Mouse (Mus musculus): Measurements from ENCODE around the gene Fosl1. TPM values are rescaled to one million over a fixed set of nuclear protein-coding genes. Genes with fewer than 3 reads are reported as not detected.

The Fosl1 gene
- 0.04 and 0.43 TPM in 2 replicates for polyA plus RNA-seq (2012; rRNA removed)

DNA sequence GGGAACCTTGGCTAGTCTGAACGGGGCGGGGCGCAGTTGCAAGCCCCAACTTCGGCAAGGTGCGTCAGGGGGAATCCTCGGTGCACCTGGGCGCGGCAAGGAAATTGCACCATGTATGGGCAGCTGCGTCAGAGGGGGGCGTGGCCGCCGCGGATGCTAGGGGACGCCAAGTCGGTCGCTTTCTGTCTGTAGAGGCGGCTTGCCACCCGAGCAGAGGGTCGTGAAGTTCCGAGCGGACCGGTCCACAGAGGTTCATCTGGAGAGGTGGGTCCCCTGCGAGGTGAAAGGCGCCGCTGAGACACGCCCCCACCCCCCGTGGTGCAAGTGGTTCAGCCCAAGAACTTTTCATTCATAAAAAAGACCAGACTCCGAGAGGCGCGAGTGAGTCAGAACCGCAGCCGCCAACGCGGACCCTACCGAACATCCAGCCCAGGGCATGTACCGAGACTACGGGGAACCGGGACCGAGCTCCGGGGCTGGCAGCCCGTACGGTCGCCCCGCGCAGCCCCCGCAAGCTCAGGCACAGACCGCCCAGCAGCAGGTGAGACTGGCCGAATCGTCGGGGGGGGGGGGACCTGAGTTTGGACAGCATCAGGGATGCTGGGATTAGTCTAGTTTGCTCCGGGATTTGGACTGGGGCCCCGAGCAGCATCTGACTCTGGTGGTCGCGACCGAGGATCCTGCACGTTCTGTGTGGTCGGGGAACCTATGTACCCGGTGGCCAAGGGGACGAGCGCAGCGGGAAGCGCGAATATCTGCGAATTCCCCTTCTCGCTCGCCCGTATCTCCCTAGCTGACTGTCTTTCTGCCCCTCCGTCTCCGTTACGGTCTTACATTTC lies at the start of gene Fosl1:
TSS of gene Fosl1 (plus strand) at position 33 of the 839 bp plus-strand sequence.

DNA sequence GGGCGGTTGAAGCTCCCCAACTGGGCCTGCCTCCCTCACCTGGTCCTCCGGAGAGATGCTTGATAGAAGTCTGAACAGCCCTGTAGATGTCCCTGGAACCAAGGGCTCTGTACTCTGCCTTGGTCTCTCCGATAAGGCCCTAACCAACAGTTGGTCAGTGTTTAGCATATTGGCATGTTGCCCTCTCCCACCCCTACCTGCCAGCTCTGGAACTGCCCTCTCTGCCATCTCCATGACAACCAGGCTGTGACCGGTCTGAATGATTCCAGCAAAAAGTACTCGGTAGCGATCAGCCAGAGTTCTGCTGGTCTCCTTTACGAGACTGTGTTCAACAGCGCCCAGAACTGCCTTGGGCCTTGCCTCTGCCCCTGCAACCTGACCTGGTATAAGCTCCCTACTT lies 45.1 kb upstream of the Fosl1 start, which contains the start of gene Tsga10ip:
TSS of gene Tsga10ip (minus strand) at position 234 of the 400 bp plus-strand sequence.

DNA sequence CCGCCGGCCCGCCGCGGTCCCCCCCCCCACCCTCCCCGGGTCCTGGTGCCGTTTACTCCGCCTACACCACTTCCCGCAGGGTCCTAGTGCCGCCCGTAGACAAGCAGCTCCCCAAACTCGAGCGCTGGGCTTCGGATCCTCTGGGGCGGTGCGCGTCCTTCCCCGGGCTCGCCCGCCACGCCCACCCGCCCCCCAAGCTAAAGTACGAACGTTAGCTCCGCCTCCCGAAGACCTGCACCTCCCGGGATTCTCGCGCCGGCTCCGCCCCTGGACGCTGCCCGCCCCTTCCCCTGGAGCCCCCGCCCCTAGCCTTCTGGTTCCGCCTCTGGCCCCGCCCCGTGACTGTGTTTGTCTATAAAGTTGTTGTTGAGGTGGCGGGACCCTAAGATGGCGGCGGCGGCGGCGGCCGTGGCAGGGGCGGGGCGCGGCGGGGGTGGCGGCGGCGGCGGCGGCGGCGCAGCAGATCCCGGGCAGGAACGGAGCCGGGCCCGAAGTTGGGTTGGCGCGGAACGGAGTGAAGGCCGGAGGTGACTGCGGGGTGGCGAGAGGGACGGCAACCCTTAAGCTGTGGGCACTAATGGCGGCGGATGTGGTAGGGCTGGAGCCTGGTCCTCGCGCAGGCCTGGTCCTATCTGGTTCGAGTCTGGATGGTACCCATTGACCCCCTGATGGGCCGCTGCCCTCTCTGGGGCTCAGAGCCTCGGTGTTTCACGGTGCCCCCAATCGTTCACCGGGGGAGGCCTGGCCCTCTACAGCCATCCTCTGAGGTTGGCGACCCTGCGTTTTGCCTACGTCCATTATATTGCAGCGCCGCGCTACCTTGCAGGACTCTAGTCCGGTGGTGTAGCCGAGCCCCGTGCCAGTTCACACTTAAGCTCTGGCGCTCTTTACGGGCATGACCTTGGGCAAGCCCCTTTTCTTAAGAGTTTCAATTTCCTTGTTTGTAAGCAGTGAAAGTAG lies 22.3 kb upstream of the Fosl1 start, which contains the start of the genes Drap1 and AI837181:
TSS of gene Drap1 (minus strand) at position 198 of the 960 bp plus-strand sequence.
TSS of gene AI837181 (plus strand) at position 363 of the 960 bp plus-strand sequence.

DNA sequence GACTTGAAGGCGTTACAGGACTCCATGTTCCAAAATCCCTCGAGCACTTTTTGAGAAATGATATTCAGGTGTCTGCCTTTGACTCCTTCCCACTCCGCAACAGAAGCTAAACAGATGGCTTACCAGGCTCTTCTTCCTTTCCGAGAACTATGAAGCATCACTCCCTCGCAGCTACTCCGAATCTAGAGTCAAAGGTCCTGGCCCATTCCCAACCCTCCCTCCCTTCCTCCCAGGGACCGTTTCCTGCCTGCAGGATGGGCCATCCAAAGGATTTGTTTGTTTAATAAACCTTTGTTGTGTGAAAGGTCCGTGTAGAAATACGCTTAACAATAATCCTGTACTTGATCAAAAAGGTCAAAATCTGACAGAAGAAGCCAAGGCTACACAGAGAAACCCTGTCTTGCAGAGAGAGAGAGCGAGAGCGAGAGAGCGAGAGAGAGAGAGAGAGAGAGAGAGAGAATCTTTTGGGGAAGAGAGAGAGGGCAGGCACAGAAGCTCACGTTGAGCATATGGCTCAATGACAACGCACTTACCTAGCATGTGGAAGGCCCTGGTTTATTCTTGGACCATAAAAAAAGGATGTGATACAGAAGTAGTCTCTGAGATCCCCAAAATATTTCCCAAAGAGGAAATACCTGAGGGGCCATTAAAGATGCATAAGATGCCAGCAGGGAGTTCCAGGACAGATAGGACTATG lies 10.5 kb downstream of the Fosl1 start, which contains the start of gene Ccdc85b:
TSS of gene Ccdc85b (minus strand) at position 149 of the 697 bp plus-strand sequence.

DNA sequence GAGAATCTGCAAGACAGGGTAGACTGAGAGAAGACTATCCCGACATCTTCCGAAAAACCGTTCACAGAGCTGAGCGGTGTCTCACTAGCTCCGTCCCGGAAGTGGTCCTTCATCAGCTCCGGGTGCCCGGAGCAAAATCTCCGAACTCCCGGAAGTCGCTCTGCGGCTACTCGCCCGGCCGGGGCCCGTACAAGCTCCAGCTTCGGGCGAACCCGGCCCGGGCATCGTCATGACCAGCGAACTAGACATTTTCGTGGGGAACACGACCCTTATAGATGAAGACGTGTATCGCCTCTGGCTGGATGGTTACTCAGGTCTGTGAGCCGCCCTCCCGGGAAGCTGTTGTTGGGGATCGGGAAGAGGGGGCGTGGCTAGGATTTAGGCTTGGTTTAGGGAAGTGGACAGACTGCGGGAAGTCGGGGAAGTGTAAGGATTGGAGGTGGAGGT lies 13.1 kb downstream of the Fosl1 start, which contains the start of gene Fibp:
TSS of gene Fibp (plus strand) at position 151 of the 447 bp plus-strand sequence.

DNA sequence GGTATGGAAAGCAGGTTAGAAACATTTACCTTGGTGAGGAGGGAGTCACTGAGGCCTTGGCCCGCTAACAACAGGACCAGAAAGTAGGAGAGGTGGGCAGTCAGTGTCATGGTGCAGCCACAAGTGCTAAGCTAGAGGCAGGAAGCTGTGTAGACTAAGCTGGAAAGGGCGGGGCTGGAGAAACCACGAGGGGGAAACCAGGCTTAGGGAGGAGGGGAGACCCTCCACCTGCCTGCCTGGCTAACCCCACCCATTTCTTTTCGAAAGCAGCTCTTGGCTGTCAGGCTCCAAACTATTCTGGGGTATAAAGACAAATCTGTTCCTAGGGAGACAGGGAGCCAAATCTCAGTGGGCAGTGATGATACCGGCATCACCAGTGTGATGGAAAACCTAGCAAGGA lies 21.0 kb downstream of the Fosl1 start, which contains the start of gene Ctsw:
TSS of gene Ctsw (minus strand) at position 134 of the 400 bp plus-strand sequence.

DNA sequence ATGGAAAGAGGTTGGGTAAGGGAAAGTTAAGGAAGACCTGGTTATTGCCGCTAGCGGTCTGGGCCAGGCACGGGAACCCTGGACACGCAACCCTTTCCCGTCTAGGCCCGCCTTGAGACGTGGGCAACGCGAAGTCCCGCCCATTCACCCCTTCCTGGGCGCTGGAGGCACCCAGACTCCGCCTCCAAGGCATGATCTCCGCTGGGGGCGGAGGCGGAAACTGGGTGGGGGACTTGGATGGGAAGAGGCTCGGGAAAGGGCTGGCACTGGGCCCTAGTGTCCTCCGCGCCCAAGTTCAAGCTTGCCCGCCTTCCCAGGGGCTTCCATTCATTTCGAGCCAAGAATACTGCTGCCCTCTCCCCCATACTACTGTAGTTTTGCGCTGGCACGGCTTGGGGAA lies 26.4 kb downstream of the Fosl1 start, which contains the start of gene Efemp2:
TSS of gene Efemp2 (plus strand) at position 235 of the 400 bp plus-strand sequence.

DNA sequence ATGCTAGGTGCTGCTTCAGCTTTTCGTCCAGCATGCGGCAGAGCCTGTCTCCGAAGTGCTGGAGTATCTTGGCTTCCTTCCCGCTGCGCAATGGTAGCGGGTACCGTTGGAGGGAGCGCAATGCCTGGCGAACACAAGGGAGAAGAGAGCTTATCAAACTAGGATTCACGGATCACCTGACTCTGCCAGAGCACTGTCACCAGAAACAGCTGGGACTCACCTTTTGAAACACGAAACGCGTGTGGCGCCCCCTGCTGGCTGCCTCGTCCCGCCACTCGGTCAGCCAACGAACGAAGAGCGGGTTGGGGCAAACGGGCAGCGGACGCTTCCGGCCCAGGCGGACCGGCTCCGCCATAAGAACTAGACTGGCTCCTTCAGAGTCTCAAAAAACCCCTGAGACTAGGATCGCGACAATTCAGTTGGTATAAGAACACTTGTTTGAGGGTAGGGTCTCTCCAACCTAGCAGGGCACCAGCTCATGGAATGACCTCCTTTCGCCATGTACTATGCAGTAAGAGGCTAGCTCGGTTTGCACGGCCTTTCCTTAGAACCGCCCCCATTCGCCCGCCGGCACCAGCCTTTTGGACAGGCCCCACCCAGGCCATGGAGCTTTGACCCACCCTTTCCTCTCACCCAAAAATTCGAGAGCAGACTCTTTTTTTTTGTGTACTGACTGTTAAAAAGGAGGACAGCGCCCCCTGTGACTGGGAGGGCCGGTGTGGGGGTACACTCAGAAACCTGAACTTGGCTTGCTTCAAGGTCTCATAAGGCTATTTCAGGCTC lies 40.6 kb downstream of the Fosl1 start, which contains the start of gene Mus81:
TSS of gene Mus81 (minus strand) at position 635 of the 783 bp plus-strand sequence.

DNA sequence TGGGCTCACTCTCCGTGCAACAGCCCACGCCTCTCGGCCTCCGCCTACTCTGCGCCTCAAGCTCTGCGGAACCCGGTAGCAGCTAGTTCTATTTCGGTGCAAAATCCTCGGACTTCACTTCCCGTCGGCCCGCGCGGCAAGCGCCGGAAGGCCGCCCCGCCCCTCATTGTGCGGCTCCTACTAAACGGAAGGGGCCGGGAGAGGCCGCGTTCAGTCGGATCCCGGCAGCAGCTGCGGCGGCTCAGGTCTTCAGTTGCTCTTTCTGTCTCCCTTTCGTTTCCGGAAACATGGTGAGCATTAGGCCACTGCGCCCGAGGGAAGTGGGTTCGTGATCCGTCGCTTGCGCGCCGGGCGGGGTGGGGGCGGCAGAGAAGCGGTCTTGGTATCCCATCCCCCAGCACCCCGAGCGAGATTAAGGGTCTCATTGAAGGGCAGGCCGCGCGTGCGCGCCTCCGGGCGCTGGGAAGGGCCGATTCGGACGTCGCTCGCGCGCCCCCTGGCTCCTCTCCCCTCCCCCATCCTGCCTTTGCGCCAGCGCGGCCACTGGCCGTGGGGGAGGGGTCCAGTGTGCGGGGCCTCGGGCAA lies 43.1 kb downstream of the Fosl1 start, which contains the start of gene Cfl1:
TSS of gene Cfl1 (plus strand) at position 143 of the 585 bp plus-strand sequence.

DNA sequence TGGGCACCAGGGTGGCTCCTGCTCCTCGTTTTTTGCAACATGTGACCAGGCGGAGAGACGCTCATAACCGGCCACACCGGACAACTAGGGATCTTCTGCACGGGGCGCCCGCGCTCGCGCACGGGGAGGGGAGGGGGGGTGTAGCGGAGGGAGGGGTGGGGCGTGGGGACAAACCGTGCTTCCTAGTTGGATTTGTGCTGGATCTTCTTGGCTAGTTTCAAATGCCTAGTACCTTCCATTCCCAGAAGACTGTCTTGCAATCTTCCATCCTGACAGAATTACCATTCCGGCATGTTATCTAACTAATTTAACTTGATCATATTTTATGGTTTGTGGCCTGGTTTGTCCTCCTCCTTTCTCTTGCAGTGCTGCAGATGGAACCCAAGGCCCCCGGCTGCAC lies 56.3 kb downstream of the Fosl1 start, which contains the start of gene 1700020D05Rik:
TSS of gene 1700020D05Rik (minus strand) at position 101 of the 400 bp plus-strand sequence.

Other genes starting within 250 kb of the Fosl1 start
- gene Pacs1, start 174.4 kb upstream of the Fosl1 start, polyA plus RNA-seq (2012; rRNA removed) = 50.6 and 57.1 TPM in 2 replicates
- gene Sf3b2, start 152.1 kb upstream of the Fosl1 start, polyA plus RNA-seq (2012; rRNA removed) = 142 and 151 TPM in 2 replicates
- gene Gal3st3, start 149.2 kb upstream of the Fosl1 start, polyA plus RNA-seq (2012; rRNA removed) = 38.8 and 47.3 TPM in 2 replicates
- not detected in 2 replicates for gene Catsper1, start 111.8 kb upstream of the Fosl1 start, polyA plus RNA-seq (2012; rRNA removed)
- gene Cst6, start 98.0 kb upstream of the Fosl1 start, polyA plus RNA-seq (2012; rRNA removed) = 4.0 and 5.6 TPM in 2 replicates
- 28.7 and 30.5 TPM in 2 replicates for gene Eif1ad, start 80.8 kb upstream of the Fosl1 start, polyA plus RNA-seq (2012; rRNA removed)
- gene Banf1, start 80.4 kb upstream of the Fosl1 start, polyA plus RNA-seq (2012; rRNA removed) = 233 and 237 TPM in 2 replicates
- 49.1 and 51.8 TPM in 2 replicates for gene Sart1, start 58.8 kb upstream of the Fosl1 start, polyA plus RNA-seq (2012; rRNA removed)
- not detected in 2 replicates for gene Tsga10ip, start 45.0 kb upstream of the Fosl1 start, polyA plus RNA-seq (2012; rRNA removed)
- gene Drap1, start 22.6 kb upstream of the Fosl1 start, polyA plus RNA-seq (2012; rRNA removed) = 280 and 282 TPM in 2 replicates
- 73.3 and 80.7 TPM in 2 replicates for gene AI837181, start 22.4 kb upstream of the Fosl1 start, polyA plus RNA-seq (2012; rRNA removed)
- 13.9 and 14.0 TPM in 2 replicates for gene Ccdc85b, start 10.3 kb downstream of the Fosl1 start, polyA plus RNA-seq (2012; rRNA removed)
- 180 and 186 TPM in 2 replicates for gene Fibp, start 13.1 kb downstream of the Fosl1 start, polyA plus RNA-seq (2012; rRNA removed)
- 1.4 and 2.1 TPM in 2 replicates for gene Ctsw, start 21.0 kb downstream of the Fosl1 start, polyA plus RNA-seq (2012; rRNA removed)
- 44.4 and 44.9 TPM in 2 replicates for gene Efemp2, start 26.4 kb downstream of the Fosl1 start, polyA plus RNA-seq (2012; rRNA removed)
- 58.1 and 60.9 TPM in 2 replicates for gene Mus81, start 40.9 kb downstream of the Fosl1 start, polyA plus RNA-seq (2012; rRNA removed)
- 1,742 and 1,884 TPM in 2 replicates for gene Cfl1, start 42.9 kb downstream of the Fosl1 start, polyA plus RNA-seq (2012; rRNA removed)
- 3.7 and 4.2 TPM in 2 replicates for gene 1700020D05Rik, start 56.2 kb downstream of the Fosl1 start, polyA plus RNA-seq (2012; rRNA removed)
- 123 and 125 TPM in 2 replicates for gene Snx32, start 63.0 kb downstream of the Fosl1 start, polyA plus RNA-seq (2012; rRNA removed)
- 0.08 and 0.28 TPM in 2 replicates for gene Ovol1, start 113.1 kb downstream of the Fosl1 start, polyA plus RNA-seq (2012; rRNA removed)
- gene Ap5b1, start 120.5 kb downstream of the Fosl1 start, polyA plus RNA-seq (2012; rRNA removed) = 2.4 and 3.0 TPM in 2 replicates
- gene Rnaseh2c, start 154.3 kb downstream of the Fosl1 start, polyA plus RNA-seq (2012; rRNA removed) = 56.0 and 58.7 TPM in 2 replicates
- gene Kat5, start 162.7 kb downstream of the Fosl1 start, polyA plus RNA-seq (2012; rRNA removed) = 152 and 153 TPM in 2 replicates
- gene Rela, start 189.9 kb downstream of the Fosl1 start, polyA plus RNA-seq (2012; rRNA removed) = 31.6 and 36.0 TPM in 2 replicates
- gene Sipa1, start 216.2 kb downstream of the Fosl1 start, polyA plus RNA-seq (2012; rRNA removed) = 26.9 and 30.9 TPM in 2 replicates
- gene Map3k11, start 241.2 kb downstream of the Fosl1 start, polyA plus RNA-seq (2012; rRNA removed) = 14.0 and 14.2 TPM in 2 replicates
- gene Pcnx3, start 241.4 kb downstream of the Fosl1 start, polyA plus RNA-seq (2012; rRNA removed) = 65.0 and 76.6 TPM in 2 replicates

Data from central nervous system, embryonic 18 days (tissue).